Mouse (Mus musculus): Measurements from ENCODE around the gene Mylip. TPM values are rescaled to one million over a fixed set of nuclear protein-coding genes. Genes with fewer than 3 reads are reported as not detected.

Mylip gene
- polyA plus RNA-seq, 1 experiment = 52.5 TPM

GRCm38 (mm10) chr13:45429239-45429638 lies 39.7 kb downstream of the Mylip start:
- DNase-seq (ENCODE audit: low spot score) = no peak

- DNase-seq (ENCODE audit: low spot score) = no peak
Measured at GRCm38 (mm10) chr13:45437134-45437533, 47.6 kb downstream of the Mylip start.

GRCm38 (mm10) chr13:45438853-45439252 lies 49.3 kb downstream of the Mylip start:
- no peak for DNase-seq (ENCODE audit: low spot score)

GRCm38 (mm10) chr13:45440226-45440625 lies 50.7 kb downstream of the Mylip start:
- no peak for DNase-seq (ENCODE audit: low spot score)

GRCm38 (mm10) chr13:45442451-45442850 lies 52.9 kb downstream of the Mylip start:
- peak; percentile 26 for DNase-seq (ENCODE audit: low spot score)

- DNase-seq (ENCODE audit: low spot score) = no peak
Measured at GRCm38 (mm10) chr13:45442918-45443535, 53.5 kb downstream of the Mylip start.

GRCm38 (mm10) chr13:45444220-45444619 lies 54.7 kb downstream of the Mylip start:
- no peak for DNase-seq (ENCODE audit: low spot score)

- DNase-seq (ENCODE audit: low spot score) = no peak
Measured at GRCm38 (mm10) chr13:45444652-45445051, 55.1 kb downstream of the Mylip start.

- DNase-seq (ENCODE audit: low spot score) = no peak
Measured at GRCm38 (mm10) chr13:45446636-45447035, 57.1 kb downstream of the Mylip start.

GRCm38 (mm10) chr13:45452437-45452836 lies 62.9 kb downstream of the Mylip start:
- DNase-seq (ENCODE audit: low spot score) = no peak

GRCm38 (mm10) chr13:45453033-45453432 lies 63.5 kb downstream of the Mylip start:
- DNase-seq (ENCODE audit: low spot score) = no peak

GRCm38 (mm10) chr13:45454044-45454443 lies 64.5 kb downstream of the Mylip start:
- DNase-seq (ENCODE audit: low spot score) = no peak

GRCm38 (mm10) chr13:45454641-45455040 lies 65.1 kb downstream of the Mylip start:
- no peak for DNase-seq (ENCODE audit: low spot score)

- DNase-seq (ENCODE audit: low spot score) = no peak
Measured at GRCm38 (mm10) chr13:45455108-45455861, 65.7 kb downstream of the Mylip start.

GRCm38 (mm10) chr13:45455862-45456192 lies 66.3 kb downstream of the Mylip start:
- DNase-seq (ENCODE audit: low spot score) = no peak

- DNase-seq (ENCODE audit: low spot score) = no peak
Measured at GRCm38 (mm10) chr13:45457459-45457858, 67.9 kb downstream of the Mylip start.

GRCm38 (mm10) chr13:45460177-45460576 lies 70.6 kb downstream of the Mylip start:
- DNase-seq (ENCODE audit: low spot score) = no peak

- DNase-seq (ENCODE audit: low spot score) = no peak
Measured at GRCm38 (mm10) chr13:45461370-45461958, 71.9 kb downstream of the Mylip start.

Other genes starting within 250 kb of the Mylip start
- 77.6 and 80.5 TPM in 2 replicates for gene Gmpr, start 117.7 kb downstream of the Mylip start, polyA plus RNA-seq (2012; rRNA removed)

Data from urinary bladder, adult 2 months (tissue).